Mouse (Mus musculus): ENCODE results near the gene Ehd3.

DNA sequence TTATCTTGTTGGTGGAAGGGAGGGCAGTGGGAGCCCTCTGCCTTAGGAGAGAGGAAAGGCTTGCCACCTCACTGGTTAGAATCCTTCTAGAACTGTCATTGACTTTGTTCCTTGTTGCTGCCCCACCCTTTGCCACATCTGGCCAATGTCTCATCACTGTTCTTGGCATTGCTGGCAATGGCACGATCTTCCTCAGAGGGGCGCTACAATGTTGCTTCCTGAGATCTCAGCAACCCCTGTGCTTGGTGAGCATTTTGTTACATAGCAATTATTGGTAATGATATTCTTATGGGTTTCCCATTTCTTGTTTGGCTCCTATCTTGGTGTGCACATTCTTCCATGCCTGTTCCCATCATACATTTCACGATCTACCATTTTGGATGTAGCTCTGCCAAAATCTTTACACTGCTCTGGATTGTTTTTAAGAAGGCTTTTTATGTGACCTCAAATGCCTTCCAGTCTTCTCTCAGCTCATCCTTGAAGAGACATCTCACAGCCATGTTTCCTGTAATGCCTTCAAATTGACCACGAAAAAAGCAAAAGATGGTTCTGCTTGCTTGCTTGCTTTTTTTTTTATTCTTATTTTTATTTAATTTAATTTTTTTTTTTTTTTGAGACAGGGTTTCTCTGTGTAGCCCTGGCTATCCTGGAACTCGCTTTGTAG, at the start of gene Ehd3:
- TF ChIP-seq CTCF (IDR thresholded peaks at IDR 0.05; ENCODE audit: low read depth, low read length) (no peak), POLR2A (IDR thresholded peaks at IDR 0.05; ENCODE audit: extremely low read depth, insufficient read depth, low read length) (no peak)

Data from liver, adult 2 months (tissue).